Mouse (Mus musculus) ES-Bruce4 (cell line): ENCODE results near the gene C77080.

Experiments used
- CTCF ChIP-seq: IDR thresholded peaks from one replicate; pipeline ENCODE4 v1.8.1; 2011; ENCODE audit warnings: low read depth, low read length
- EP300 ChIP-seq: IDR thresholded peaks from 2 replicates; pipeline ENCODE4 v1.6.1; 2011; ENCODE audit warnings: low read depth, low read length; ENCODE audit not compliant: insufficient read depth

- TF ChIP-seq CTCF = no peak
- TF ChIP-seq EP300 = no peak
Measured at GRCm38 (mm10) chr4:129179560-129179959, 81.6 kb downstream of the C77080 start.
